Mouse (Mus musculus): Measurements from ENCODE around the gene Rnf215. TPM values are rescaled to one million over a fixed set of nuclear protein-coding genes. Genes with fewer than 3 reads are reported as not detected.
"Not testable (repeated sequence)": the region's sequence is repeated elsewhere in the genome, so short reads cannot be mapped to it uniquely, and the experiment has no call there.

The Rnf215 gene
- polyA plus RNA-seq, 1 experiment from 2014 or later: 15.5 TPM

DNA sequence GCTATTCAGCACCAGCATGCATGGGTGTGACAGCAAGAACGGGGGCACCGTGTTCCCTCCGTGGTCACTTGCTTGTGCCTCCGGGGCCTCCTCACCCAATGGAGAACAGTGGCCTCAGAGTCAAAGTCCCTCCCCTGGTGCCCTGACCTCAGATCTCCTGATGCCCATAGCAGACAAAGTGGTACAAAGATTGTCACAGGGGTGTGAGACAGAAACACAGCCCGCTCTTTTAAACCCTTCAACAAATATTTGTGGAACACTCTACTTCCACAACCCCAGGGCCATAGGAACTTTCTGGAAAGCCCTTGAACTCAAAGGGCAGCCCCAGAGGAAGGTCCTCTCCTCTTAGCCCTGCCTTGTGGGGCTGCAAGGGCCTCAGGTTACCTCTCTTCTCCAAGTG lies 12.8 kb upstream of the Rnf215 start:
- H3K27me3 ChIP-seq (replicated peaks; ENCODE audit: control insufficient read depth, insufficient read depth, low read length): no peaks in the 10 kb centered on the region
- 62% methylated on average over 5 of the region's 5 CpGs for WGBS
- H3K9ac ChIP-seq (ENCODE audit: low read depth, low read length): no peak overlapping the region
- H3K4me3 ChIP-seq (ENCODE audit: low read depth, low read length): no peak overlapping the region
- H3K27ac ChIP-seq (ENCODE audit: low read depth, low read length): no peak overlapping the region
- H3K4me1 ChIP-seq (replicated peaks; ENCODE audit: control insufficient read depth, insufficient read depth, low read length): peaks cover 10% of the 10 kb centered on the region; the same call in 1 of the 2 replicates
- 0 out of 2 replicates have a peak, but pooled peaks cover 5% of the 10 kb centered on the region for H3K9me3 ChIP-seq (ENCODE audit: control insufficient read depth)
- no peak for ATAC-seq
- TF ChIP-seq CTCF (IDR thresholded peaks at IDR 0.05; ENCODE audit: low read depth): no peak
- H3K4me2 ChIP-seq (replicated peaks; ENCODE audit: low read depth): no peak overlapping the region
- no peaks in the 10 kb centered on the region for H3K36me3 ChIP-seq (ENCODE audit: control insufficient read depth, insufficient read depth)

- WGBS: 81% methylated on average over 10 of the region's 10 CpGs
- Histone ChIP-seq H3K4me2 (replicated peaks; ENCODE audit: low read depth) (no peak within 1 kb of the TSS), H3K36me3 (ENCODE audit: control insufficient read depth, insufficient read depth) (no peaks in the 10 kb centered on the region), H3K9me3 (ENCODE audit: control insufficient read depth) (0 out of 2 replicates have a peak, but pooled peaks cover 5% of the 10 kb centered on the region), H3K9ac (ENCODE audit: low read depth, low read length) (no peak within 1 kb of the TSS), H3K4me3 (ENCODE audit: low read depth, low read length) (no peak within 1 kb of the TSS), H3K27me3 (replicated peaks; ENCODE audit: control insufficient read depth, insufficient read depth, low read length) (no peaks in the 10 kb centered on the region), H3K4me1 (replicated peaks; ENCODE audit: control insufficient read depth, insufficient read depth, low read length) (peaks cover 4% of the 10 kb centered on the region; the same call in 1 of the 2 replicates), H3K27ac (ENCODE audit: low read depth, low read length) (no peak within 1 kb of the TSS)
- no peak for ATAC-seq
- no peak for TF ChIP-seq CTCF (IDR thresholded peaks at IDR 0.05; ENCODE audit: low read depth)
These were observed 12.0 kb upstream of the Rnf215 start, which contains the start of gene Sec14l2 for GRCm38 (mm10) chr11:4122742-4123579. Gene Sec14l2 (minus strand): TSS chr11:4123415.

GRCm38 (mm10) chr11:4123922-4124321 lies 11.1 kb upstream of the Rnf215 start:
- Histone ChIP-seq H3K4me1 (replicated peaks; ENCODE audit: control insufficient read depth, insufficient read depth, low read length) (0 out of 2 replicates have a peak, but pooled peaks cover under 1% of the 10 kb centered on the region), H3K4me3 (ENCODE audit: low read depth, low read length) (no peak overlapping the region), H3K9ac (ENCODE audit: low read depth, low read length) (no peak overlapping the region), H3K27me3 (replicated peaks; ENCODE audit: control insufficient read depth, insufficient read depth, low read length) (no peaks in the 10 kb centered on the region), H3K27ac (ENCODE audit: low read depth, low read length) (no peak overlapping the region), H3K36me3 (ENCODE audit: control insufficient read depth, insufficient read depth) (no peaks in the 10 kb centered on the region), H3K9me3 (ENCODE audit: control insufficient read depth) (0 out of 2 replicates have a peak, but pooled peaks cover 5% of the 10 kb centered on the region), H3K4me2 (replicated peaks; ENCODE audit: low read depth) (no peak overlapping the region)
- 65% methylated on average over 5 of the region's 5 CpGs for WGBS
- 0 out of 2 replicates have a peak, but pooled peaks have one; percentile 23 for ATAC-seq
- TF ChIP-seq CTCF (IDR thresholded peaks at IDR 0.05; ENCODE audit: low read depth): peak; percentile 83

DNA sequence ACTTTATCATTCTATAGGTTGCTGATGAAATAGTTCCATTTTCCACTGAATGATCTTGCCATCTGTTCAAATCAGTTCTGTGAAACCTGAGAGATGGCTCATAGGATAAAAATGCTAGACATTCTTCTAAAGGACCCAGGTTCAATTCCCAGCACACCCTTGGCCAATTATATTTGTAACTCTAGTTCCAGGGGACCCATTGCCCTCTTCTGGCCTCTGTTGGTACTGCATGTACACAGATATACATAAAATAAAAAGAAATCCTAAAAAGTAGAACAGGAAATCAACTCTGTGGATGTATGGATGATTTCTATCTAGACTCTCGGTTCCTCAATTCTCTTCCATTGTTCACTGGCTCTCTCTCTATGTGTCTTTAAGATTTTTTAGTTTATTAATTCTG lies 7.9 kb upstream of the Rnf215 start:
- peak; percentile 35; the same call in 1 of the 2 replicates for TF ChIP-seq CTCF (IDR thresholded peaks at IDR 0.05; ENCODE audit: low read depth)
- H3K36me3 ChIP-seq (ENCODE audit: control insufficient read depth, insufficient read depth): no peaks in the 10 kb centered on the region
- ATAC-seq: no peak
- H3K9ac ChIP-seq (ENCODE audit: low read depth, low read length): no peak overlapping the region
- H3K9me3 ChIP-seq (ENCODE audit: control insufficient read depth): 0 out of 2 replicates have a peak, but pooled peaks cover 5% of the 10 kb centered on the region
- no peaks in the 10 kb centered on the region for H3K27me3 ChIP-seq (replicated peaks; ENCODE audit: control insufficient read depth, insufficient read depth, low read length)
- WGBS: 90% methylated on average over 1 of the region's 1 CpGs
- no peaks in the 10 kb centered on the region for H3K4me1 ChIP-seq (replicated peaks; ENCODE audit: control insufficient read depth, insufficient read depth, low read length)
- H3K27ac ChIP-seq (ENCODE audit: low read depth, low read length): no peak overlapping the region
- H3K4me3 ChIP-seq (ENCODE audit: low read depth, low read length): no peak overlapping the region
- H3K4me2 ChIP-seq (replicated peaks; ENCODE audit: low read depth): no peak overlapping the region

DNA sequence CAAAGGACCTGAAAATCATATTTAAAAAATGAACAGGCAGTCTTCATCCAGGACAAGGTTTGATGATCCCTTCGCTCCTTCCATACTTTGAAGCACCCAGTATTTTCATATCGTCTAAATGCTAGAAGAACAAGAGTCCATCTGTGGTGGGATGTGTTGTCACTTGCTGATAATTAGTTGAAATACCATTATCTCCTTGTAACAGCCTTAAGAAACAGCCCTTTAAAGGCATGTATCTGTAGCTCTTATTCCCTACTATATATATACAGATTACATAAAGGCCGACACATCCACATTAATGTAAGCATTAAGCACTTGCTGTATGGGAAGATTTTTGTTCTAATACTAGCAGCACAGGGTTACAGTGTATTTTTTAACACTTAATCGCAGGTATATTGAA lies 6.5 kb upstream of the Rnf215 start:
- not testable (repeated sequence) for ATAC-seq; H3K36me3 ChIP-seq (ENCODE audit: control insufficient read depth, insufficient read depth); H3K9me3 ChIP-seq (ENCODE audit: control insufficient read depth); H3K27ac ChIP-seq (ENCODE audit: low read depth, low read length); H3K4me1 ChIP-seq (replicated peaks; ENCODE audit: control insufficient read depth, insufficient read depth, low read length); H3K4me3 ChIP-seq (ENCODE audit: low read depth, low read length); H3K27me3 ChIP-seq (replicated peaks; ENCODE audit: control insufficient read depth, insufficient read depth, low read length); H3K9ac ChIP-seq (ENCODE audit: low read depth, low read length); H3K4me2 ChIP-seq (replicated peaks; ENCODE audit: low read depth)
- WGBS: 92% methylated on average over 4 of the region's 4 CpGs

DNA sequence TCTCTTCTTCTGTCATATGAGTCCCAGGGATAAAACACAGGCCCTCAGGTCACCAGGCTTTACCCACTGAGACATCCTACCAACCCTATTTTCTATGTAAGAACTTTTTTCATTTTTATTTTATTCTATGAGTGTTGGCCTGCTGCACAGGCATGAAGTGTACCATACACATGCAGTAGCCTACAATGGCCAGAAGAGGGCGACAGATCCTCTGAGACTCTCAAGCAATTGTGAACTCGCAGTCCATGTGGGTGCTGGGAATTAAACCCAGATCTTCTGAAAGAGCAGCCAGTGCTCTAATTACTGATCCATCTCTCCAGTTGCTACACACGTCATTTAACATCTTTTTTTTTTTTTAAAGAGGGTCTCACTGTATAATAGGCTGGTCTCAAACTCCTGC lies 1.6 kb upstream of the Rnf215 start:
- peaks cover 10% of the 10 kb centered on the region; the same call in 1 of the 2 replicates for H3K36me3 ChIP-seq (ENCODE audit: control insufficient read depth, insufficient read depth)
- 56% methylated on average over 3 of the region's 3 CpGs for WGBS

More for the DNA sequence above, 1.6 kb upstream of the Rnf215 start:
- Histone ChIP-seq H3K9ac (ENCODE audit: low read depth, low read length) (no peak overlapping the region), H3K27ac (ENCODE audit: low read depth, low read length) (no peak overlapping the region), H3K9me3 (ENCODE audit: control insufficient read depth) (no peaks in the 10 kb centered on the region), H3K4me2 (replicated peaks; ENCODE audit: low read depth) (no peak overlapping the region), H3K27me3 (replicated peaks; ENCODE audit: control insufficient read depth, insufficient read depth, low read length) (no peaks in the 10 kb centered on the region), H3K4me1 (replicated peaks; ENCODE audit: control insufficient read depth, insufficient read depth, low read length) (peaks cover 6% of the 10 kb centered on the region; the same call in 1 of the 2 replicates), H3K4me3 (ENCODE audit: low read depth, low read length) (no peak overlapping the region)
- peak; percentile 70 for TF ChIP-seq CTCF (IDR thresholded peaks at IDR 0.05; ENCODE audit: low read depth)
- ATAC-seq: no peak

Data from intestine, postnatal 0 days (tissue).